Mouse (Mus musculus) urinary bladder, postnatal 10 days (tissue): Measurements from ENCODE around the gene March9.

Experiments used
- DNase-seq: peaks from one replicate; pipeline ENCODE4 v3.0.0; 2022; ENCODE audit warnings: low spot score

March9 gene

DNA sequence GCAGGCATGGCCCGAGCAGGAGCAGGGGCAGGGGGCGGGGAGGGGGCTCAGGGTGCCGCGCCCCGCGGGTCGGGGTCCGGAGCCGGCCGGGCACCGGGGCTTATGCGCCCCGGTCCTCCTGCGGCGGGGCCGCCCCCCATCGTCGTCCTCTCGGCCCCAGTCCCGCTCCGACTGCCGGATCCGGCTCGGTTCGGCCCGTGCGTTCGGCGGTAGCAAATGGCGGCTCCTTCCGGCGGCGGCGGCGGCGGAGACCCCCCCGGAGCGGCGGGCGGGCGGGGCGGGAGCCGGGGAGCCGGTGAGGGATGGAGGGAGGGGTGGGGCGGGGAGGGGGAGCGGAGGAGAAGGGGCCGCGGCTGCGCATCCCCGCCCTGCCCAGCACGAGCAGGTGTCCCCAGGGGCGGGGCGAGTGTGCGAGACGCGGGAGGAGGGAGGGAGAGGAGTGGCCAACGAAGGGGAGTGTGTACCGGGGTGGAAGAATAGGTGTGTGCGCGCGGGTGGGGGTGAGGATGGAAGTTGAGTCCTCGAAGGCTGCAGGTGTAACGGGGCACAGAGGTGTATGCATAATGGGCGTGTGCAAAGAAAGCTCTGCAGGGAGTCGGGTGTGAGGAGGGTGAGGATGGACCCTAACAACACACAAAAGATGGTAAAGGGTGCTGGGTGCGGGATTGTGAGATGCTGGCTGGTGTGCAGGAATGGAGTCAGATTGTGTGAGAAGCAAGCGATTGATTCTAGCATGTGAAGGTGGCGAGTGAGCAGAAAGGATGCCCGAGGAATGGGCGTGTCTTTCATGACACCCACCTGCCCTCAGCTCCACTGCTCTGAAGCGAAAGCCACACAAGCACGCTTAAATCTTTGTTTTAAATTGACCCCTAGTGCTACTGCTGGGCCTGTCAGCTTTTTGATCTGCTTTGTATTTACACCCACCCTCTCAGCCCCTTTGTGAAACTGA is at the start of gene March9:
TSS of gene March9 (minus strand) at position 217 of the 949 bp plus-strand sequence.
- DNase-seq, result no peak

GRCm38 (mm10) chr10:127108262-127108583 is 48.2 kb upstream of the March9 start:
- no peak for DNase-seq

DNA sequence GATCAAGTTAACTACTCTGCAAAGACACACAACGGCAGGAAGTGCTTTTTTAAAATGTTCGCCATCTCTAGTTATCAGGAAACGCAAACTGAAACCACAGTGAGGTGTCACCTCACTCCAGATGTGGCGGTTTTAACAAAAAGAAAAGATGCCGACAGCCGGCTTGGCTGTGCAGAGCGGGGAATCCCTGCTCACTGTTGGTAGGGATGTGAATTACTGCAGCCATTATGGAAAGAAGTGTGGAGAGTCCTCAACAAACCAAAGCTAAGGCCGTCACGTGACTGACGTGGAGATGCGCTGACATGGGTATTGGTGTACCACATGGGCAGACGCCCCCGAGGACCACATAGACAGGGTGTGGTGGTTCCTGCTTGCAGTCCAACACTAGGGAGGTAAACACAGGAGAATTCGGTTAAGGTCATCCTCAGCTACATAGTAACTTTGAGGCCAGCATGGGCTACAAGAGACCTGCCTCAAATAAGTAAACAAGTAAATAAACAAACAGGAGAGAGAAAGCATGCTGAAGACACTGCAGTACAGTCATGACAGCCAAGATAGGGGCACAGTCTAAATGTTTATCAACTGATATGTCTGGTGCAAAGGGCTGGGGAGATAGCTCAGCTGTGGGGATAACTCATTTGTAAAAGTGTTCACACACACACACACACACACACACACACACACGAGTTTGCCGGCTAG is 47.7 kb upstream of the March9 start:
- no peak for DNase-seq

DNA sequence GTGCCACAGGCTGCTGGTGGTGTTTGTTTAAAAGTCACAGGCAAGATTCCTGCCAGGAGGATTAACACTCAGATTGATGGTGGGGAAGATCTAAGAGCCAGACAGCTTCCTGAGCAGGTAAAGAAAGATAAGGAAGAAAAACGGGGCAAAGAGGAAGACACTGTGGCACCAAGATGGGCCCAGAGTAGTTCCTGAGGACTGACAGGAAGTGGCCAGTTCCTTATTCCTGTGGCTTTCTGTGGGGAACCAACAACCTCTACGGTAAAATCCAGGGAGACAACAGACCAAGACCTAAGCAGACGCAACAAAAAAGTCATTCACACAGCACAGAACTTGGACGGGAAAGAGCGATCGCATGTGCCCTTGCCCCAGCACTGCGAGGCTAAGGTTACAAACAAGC is 43.6 kb upstream of the March9 start:
- DNase-seq, result no peak

GRCm38 (mm10) chr10:127101151-127101550 is 41.2 kb upstream of the March9 start:
- DNase-seq, result no peak

GRCm38 (mm10) chr10:127100414-127100813 is 40.4 kb upstream of the March9 start:
- no peak for DNase-seq

- DNase-seq, result no peak
Measured at GRCm38 (mm10) chr10:127099868-127100267, 39.9 kb upstream of the March9 start.

DNA sequence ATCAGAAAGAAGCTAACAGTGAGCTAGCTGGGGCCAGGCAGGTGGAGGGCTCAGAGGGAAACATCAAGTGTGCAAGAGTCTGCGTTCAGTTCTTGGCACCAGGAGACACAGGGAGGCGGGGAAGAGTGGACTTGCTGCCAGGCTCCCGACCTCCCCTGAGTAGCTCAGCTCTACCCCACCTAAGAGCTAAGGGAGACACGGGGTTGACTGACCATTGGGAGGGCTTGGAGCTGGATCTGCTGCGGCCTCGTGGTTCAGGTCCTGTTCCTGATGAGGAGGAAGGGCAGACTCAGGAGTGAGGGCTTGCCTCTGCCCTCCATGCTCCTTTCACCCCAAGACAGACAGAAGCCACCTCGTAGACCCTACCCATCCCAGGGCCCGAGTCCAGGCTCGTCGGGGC is 39.2 kb upstream of the March9 start:
- no peak for DNase-seq

DNA sequence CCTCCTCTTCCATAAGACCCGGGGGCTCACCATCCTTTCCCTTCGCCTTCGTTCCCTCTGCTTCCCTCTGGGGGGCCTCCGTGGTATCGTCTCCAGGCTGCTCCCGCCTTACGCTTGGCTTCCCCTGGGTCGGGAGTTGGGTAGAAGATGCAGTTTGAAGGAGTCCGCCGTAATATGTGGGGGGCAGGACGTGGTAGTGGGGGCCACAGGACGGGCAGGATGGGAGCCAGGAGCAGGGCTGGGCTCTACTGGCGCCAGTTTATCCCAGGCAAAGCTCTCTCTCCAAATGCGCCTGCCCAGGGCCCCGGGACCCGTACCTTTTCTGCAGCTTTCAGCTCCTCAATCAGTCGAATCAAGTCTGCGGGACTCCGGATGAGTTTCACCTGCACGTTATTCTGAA is 38.5 kb upstream of the March9 start:
- no peak for DNase-seq

- DNase-seq, result no peak
Measured at GRCm38 (mm10) chr10:127094382-127094802, 34.4 kb upstream of the March9 start.

DNA sequence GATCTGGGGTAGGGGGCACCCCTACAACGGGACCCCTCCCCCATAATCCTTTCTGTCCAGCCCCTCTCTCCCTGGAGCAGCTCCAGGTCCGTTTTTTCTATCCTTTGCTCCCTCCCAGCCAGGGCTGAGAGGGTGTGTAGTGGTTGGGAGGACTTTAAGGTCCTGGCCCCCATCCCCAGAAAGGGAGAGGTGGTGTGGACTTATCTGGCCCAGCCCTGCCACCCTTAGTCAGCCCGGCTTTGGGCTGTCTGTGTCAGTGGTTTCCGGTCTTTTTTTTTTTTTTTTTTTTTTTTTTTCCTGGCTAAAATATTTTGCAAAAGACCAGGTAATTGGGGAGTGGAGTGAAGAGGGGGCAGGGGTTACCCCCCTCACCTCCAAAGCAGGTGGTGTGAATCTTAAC is 32.8 kb upstream of the March9 start:
- DNase-seq, result no peak

DNA sequence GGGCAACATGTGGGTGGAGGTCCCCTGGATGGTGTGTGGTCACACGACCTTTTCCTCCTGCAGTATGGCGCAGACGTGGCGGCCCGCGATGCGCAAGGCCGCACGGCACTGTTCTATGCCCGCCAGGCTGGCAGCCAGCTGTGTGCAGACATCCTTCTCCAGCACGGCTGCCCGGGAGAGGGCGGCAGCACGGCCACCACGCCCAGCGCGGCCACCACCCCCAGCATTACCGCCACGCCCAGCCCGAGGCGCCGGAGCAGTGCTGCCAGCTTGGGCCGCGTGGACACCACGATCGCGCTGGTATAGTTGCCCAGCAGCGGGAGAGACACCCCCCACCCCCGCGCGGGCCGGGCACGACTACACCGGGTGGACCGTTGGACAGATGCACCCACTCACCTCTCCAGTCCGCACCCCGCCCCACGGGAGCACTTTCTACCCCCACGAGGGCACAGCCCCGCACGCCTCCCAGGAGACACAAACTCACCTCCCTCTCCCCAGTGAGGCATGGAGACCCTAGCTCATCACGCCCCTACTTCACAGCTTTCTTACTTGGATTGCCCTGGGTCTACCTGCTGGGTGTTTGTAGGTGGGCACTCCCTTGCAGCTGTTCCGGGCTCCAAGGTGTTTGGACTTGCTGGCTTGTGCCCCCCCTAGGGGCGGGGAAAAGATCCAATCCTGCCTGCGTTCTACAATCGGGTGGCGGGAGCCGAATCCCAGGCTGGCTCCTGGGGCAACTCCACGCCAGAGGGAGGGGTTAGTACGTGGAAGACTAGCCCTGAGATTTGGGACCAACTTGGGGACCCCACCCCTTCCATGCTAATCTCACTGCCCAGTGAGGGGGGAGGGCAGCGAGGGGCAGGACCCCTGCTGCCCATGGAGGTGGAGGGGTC is 31.8 kb upstream of the March9 start:
- no peak for DNase-seq

DNA sequence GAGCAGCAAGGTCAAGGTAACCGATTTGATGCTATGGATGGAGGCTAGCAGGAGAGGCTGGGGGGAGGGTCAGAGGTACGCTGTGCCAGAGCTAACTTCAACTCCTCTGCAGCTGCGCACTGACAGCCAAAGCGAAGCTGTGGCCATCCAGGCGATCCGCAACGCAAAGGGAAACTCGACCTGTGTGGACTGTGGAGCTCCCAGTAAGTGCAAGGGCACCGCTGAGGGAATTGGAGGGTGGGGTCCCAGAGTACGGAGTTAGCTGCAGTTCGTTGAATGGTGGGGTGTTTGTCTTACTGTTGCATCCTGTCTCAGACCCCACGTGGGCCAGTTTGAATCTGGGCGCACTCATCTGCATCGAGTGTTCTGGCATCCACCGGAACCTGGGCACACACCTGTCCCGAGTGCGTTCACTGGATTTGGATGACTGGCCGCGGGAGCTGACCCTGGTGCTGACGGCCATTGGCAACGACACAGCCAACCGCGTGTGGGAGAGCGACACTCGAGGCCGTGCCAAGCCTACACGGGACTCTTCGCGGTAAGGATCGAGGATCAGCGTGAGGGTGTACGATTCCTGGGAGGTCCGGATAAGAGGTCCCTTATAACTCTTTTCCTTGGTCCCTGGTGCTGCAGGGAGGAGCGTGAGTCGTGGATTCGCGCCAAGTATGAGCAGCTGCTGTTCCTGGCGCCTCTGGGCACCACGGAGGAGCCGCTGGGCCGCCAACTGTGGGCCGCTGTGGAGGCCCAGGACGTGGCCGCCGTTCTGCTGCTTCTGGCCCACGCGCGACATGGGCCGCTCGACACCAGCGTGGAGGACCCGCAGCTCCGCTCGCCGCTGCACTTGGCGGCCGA is 30.8 kb upstream of the March9 start:
- DNase-seq, result no peak

GRCm38 (mm10) chr10:127085633-127086032 is 25.6 kb upstream of the March9 start:
- DNase-seq, result no peak

- DNase-seq, result no peak
Measured at GRCm38 (mm10) chr10:127085052-127085451, 25.1 kb upstream of the March9 start.

DNA sequence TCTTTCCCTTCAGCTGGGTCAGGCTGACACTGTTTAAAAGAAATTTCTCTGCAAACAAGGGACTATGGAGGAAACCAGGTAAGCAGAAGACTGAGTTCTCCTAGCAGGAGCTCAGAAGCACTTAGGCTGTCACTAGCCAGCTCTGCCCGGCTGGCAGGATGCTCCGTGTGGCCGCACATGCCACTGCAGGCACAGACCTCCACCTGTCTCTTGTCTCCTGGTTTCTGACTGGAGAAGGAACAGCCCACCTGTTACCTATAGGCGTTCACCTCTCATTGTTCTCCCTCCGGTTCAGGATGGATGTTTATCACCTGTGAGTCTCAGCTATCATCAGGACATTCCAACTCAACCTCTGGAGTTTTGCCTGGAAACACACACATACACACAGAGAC is 23.9 kb upstream of the March9 start:
- DNase-seq, result no peak

- DNase-seq, result no peak
Measured at GRCm38 (mm10) chr10:127083292-127083914, 23.4 kb upstream of the March9 start.

GRCm38 (mm10) chr10:127081996-127082620 is 22.1 kb upstream of the March9 start:
- DNase-seq, result no peak

GRCm38 (mm10) chr10:127080901-127081780 is 21.2 kb upstream of the March9 start:
- DNase-seq, result no peak
